Mouse (Mus musculus) left cerebral cortex, postnatal 10 days (tissue): ENCODE measurements at regions not wholly inside any gene's neighbourhood (a gene's known extent, or its start where the extent isn't known, plus 50 kb on each side); places are given as distances from the start of the nearest gene placed in this dataset.
"Not testable (repeated sequence)": the region's sequence is repeated elsewhere in the genome, so short reads cannot be mapped to it uniquely, and the experiment has no call there.

Source experiments
- DNase-seq, 2 experiments: peaks; one replicate each; pipeline ENCODE4 v3.0.0; 2021 to 2022; ENCODE audit warnings: low spot score in 2 of 2, mixed read lengths in 1 of 2; ENCODE audit errors: extremely low spot score in 1 of 2
- intact Hi-C: fragments of 180-260 bp; cut with DNase I; formaldehyde crosslinking; loops from one replicate; pipeline ENCODE4 v1.15.1; 2025

- intact Hi-C loops, result no loop called here
- DNase-seq, result no peak
Observed at GRCm38 (mm10) chr17:79977154-79977571, 81.2 kb upstream of the Atl2 start.

- intact Hi-C loops, result no loop called here
- DNase-seq, result no peak
Observed at GRCm38 (mm10) chr17:79976518-79977100, 80.7 kb upstream of the Atl2 start.

GRCm38 (mm10) chr17:79975997-79976443 lies 80.1 kb upstream of the Atl2 start:
- intact Hi-C loops, result no loop called here
- DNase-seq, result no peak

- DNase-seq, intact Hi-C loops: not testable (repeated sequence)
Observed at GRCm38 (mm10) chr17:79975150-79975757, 79.3 kb upstream of the Atl2 start.

GRCm38 (mm10) chr17:79971721-79972336 lies 75.9 kb upstream of the Atl2 start:
- intact Hi-C loops, result no loop called here
- DNase-seq, result no peak

GRCm38 (mm10) chr17:79969500-79969972 lies 73.6 kb upstream of the Atl2 start:
- intact Hi-C loops, result no loop called here
- no peak for DNase-seq

GRCm38 (mm10) chr17:79968819-79969218 lies 72.9 kb upstream of the Atl2 start:
- DNase-seq, result no peak
- intact Hi-C loops, result no loop called here

GRCm38 (mm10) chr17:79966981-79967380 lies 71.1 kb upstream of the Atl2 start:
- DNase-seq, result no peak
- intact Hi-C loops, result no loop called here

- intact Hi-C loops, result no loop called here
- DNase-seq, result no peak
Observed at GRCm38 (mm10) chr17:79965625-79966024, 69.7 kb upstream of the Atl2 start.

- DNase-seq, result no peak
- intact Hi-C loops, result no loop called here
Observed at GRCm38 (mm10) chr17:79964850-79965249, 68.9 kb upstream of the Atl2 start.

GRCm38 (mm10) chr17:79963330-79963729 lies 67.4 kb upstream of the Atl2 start:
- no peak for DNase-seq
- intact Hi-C loops, result no loop called here

- intact Hi-C loops, result no loop called here
- no peak for DNase-seq
Observed at GRCm38 (mm10) chr17:79961391-79961790, 65.5 kb upstream of the Atl2 start.

- no peak for DNase-seq
- intact Hi-C loops, result no loop called here
Observed at GRCm38 (mm10) chr17:79960688-79961087, 64.8 kb upstream of the Atl2 start.

- DNase-seq, result no peak
- intact Hi-C loops, result no loop called here
Observed at GRCm38 (mm10) chr17:79955267-79955666, 59.3 kb upstream of the Atl2 start.

- DNase-seq, result no peak
Observed at GRCm38 (mm10) chr17:79954624-79955244, 58.8 kb upstream of the Atl2 start.

GRCm38 (mm10) chr17:79948591-79949475 lies 52.9 kb upstream of the Atl2 start:
- intact Hi-C loops, result no loop called here
- peak; percentile 49 to 63 for DNase-seq

More at GRCm38 (mm10) chr17:79954624-79955244, 58.8 kb upstream of the Atl2 start:
- intact Hi-C loops, result no loop called here
